Mouse (Mus musculus): ENCODE results near the gene Itgb2l. TPM values are rescaled to one million over a fixed set of nuclear protein-coding genes. Genes with fewer than 3 reads are reported as not detected.

The Itgb2l gene
- polyA plus RNA-seq, 1 experiment from 2014 or later = not detected

DNA sequence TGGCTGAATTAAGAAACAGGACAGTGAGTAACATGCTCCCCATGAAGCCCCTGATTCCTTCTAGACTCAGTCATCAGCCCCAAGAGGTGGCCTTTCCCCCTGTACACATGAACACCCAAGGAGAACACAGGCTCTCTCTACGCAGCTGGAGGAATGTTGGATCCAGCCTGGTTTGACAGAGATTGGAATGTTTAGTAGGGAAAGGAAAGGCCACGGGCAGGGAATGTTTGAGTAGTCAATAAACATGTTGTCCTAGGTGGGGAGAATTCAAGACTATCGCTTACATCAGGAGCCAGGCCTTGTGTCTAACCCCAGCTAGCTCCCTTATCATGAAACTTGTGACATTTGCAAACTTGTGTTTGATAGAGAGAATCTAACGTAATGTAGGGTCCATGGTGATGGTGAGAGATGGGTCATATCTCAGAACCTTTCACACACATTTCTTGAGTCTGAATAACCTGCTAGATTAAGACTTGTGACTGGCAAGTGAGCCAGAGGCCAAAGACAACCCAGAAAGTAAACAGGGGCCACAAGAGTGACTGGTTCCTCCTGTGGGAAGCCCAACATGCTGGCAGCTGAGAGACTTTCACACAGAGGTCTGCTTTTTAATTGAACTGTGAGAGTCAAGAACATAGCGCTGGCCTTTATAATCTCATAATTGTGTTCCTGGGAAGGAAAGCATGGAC is 60.8 kb downstream of the Itgb2l start:
- Histone ChIP-seq H3K4me2 (no peak overlapping the region), H3K4me3 (no peak overlapping the region), H3K4me1 (no peaks in the 10 kb centered on the region), H3K27me3 (replicated peaks) (no peaks in the 10 kb centered on the region), H3K36me3 (replicated peaks) (no peaks in the 10 kb centered on the region), H3K9ac (no peak overlapping the region), H3K9me3 (no peaks in the 10 kb centered on the region), H3K27ac (no peak overlapping the region)
- no peak for ATAC-seq (replicated peaks)
- WGBS = 90% methylated on average over 5 of the region's 5 CpGs

DNA sequence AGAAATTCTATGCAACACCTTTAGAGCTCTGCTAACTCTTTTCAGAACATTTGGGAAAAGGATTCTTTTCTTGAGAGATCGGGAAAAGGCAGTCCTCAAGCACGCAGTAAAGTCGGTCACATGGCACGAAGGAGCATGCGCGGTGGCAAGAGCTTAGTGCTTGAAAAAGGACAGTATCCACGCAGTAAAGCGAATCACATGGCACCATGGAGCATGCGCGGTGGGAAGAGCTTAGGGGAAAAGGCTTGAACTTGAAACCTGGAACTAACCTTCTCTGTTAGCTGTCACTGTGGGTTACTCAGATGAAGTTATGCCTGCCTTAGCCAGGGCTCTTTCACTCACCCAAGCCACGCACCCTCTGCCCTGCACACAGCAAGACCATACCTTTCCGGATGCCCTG is 62.0 kb downstream of the Itgb2l start:
- H3K9me3 ChIP-seq = no peaks in the 10 kb centered on the region
- no peak for ATAC-seq (replicated peaks)
- H3K36me3 ChIP-seq (replicated peaks) = no peaks in the 10 kb centered on the region
- H3K4me2 ChIP-seq = no peak overlapping the region
- H3K27me3 ChIP-seq (replicated peaks) = no peaks in the 10 kb centered on the region
- 92% methylated on average over 12 of the region's 12 CpGs for WGBS
- H3K27ac ChIP-seq = no peak overlapping the region
- H3K4me3 ChIP-seq = no peak overlapping the region
- no peaks in the 10 kb centered on the region for H3K4me1 ChIP-seq
- no peak overlapping the region for H3K9ac ChIP-seq

DNA sequence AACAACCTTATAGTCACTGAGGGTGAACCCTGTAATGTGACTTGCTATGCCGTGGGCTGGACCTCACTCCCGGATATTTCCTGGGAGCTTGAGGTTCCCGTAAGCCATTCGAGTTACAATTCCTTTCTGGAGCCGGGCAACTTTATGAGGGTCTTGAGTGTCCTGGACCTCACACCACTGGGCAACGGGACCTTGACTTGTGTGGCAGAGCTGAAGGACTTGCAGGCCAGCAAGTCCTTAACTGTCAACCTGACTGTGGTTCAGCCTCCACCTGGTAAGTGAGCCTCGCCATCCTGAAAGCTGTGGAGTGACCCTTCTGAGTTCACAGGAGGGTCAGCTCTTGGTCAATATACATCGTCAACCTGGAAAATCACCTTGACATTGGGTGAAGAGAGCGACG is 65.3 kb downstream of the Itgb2l start:
- H3K9me3 ChIP-seq = no peaks in the 10 kb centered on the region
- no peak overlapping the region for H3K27ac ChIP-seq
- WGBS = 93% methylated on average over 10 of the region's 10 CpGs
- no peak overlapping the region for H3K4me2 ChIP-seq
- H3K27me3 ChIP-seq (replicated peaks) = no peaks in the 10 kb centered on the region
- no peaks in the 10 kb centered on the region for H3K4me1 ChIP-seq
- H3K36me3 ChIP-seq (replicated peaks) = no peaks in the 10 kb centered on the region
- no peak overlapping the region for H3K9ac ChIP-seq
- ATAC-seq (replicated peaks) = no peak
- no peak overlapping the region for H3K4me3 ChIP-seq

DNA sequence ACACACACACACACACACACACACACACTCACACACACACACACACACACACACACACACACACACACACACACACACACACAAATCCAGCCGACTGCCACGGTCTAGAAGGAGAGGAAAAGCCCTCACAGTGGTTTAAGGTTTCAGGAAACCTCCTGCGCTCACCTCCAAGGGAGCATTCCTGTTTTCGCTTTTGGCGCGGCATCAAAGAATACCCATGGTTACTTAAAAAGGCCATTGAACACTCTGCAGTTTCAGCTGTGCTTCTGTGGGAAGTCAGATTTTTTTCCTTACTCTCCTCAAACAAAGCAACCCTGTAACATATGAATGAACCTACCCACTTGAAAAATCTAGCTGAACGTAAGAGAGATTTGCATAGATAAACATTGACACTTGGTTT is 67.1 kb downstream of the Itgb2l start:
- ATAC-seq (replicated peaks) = no peak
- Histone ChIP-seq H3K4me2 (no peak overlapping the region), H3K9ac (no peak overlapping the region), H3K27me3 (replicated peaks) (no peaks in the 10 kb centered on the region), H3K4me1 (no peaks in the 10 kb centered on the region), H3K9me3 (no peaks in the 10 kb centered on the region), H3K27ac (no peak overlapping the region), H3K36me3 (replicated peaks) (no peaks in the 10 kb centered on the region), H3K4me3 (no peak overlapping the region)
- WGBS = 18% methylated on average over 7 of the region's 7 CpGs

DNA sequence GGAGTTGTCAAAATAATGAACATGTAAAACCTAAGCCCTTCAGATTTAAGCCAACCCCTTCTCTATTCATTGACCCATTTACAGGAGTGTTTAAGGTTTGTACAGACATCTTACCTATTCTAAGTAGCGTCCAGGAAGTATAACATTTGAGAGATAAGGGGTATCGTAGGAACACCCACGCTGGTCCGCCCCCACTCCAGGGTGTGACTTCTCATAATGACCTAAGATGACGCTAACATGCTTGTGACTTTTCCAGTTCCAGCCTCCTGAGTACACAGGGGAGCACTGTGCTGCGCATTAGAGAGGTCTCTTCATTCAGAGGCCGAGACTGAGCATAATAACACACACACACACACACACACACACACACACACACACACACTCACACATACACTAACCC is 67.9 kb downstream of the Itgb2l start:
- Histone ChIP-seq H3K27ac (no peak overlapping the region), H3K4me2 (no peak overlapping the region), H3K27me3 (replicated peaks) (no peaks in the 10 kb centered on the region), H3K9ac (no peak overlapping the region), H3K36me3 (replicated peaks) (no peaks in the 10 kb centered on the region), H3K9me3 (no peaks in the 10 kb centered on the region), H3K4me1 (no peaks in the 10 kb centered on the region), H3K4me3 (no peak overlapping the region)
- 90% methylated on average over 7 of the region's 7 CpGs for WGBS
- no peak for ATAC-seq (replicated peaks)

DNA sequence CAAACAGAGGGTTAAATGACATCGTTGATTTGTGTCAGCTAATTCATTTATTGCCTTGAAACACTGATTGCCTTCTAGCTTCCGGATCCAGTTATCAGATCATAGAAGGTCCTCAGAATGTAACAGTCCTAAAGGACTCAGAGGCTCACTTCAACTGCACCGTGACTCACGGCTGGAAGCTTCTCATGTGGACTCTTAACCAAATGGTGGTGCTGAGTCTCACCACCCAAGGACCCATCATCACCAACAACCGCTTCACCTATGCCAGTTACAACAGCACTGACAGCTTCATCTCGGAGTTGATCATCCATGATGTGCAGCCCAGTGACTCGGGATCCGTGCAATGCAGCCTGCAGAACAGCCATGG is 70.7 kb downstream of the Itgb2l start:
- Histone ChIP-seq H3K4me2 (no peak overlapping the region), H3K4me1 (no peaks in the 10 kb centered on the region), H3K9ac (no peak overlapping the region), H3K27ac (no peak overlapping the region), H3K9me3 (no peaks in the 10 kb centered on the region), H3K4me3 (no peak overlapping the region), H3K27me3 (replicated peaks) (no peaks in the 10 kb centered on the region), H3K36me3 (replicated peaks) (no peaks in the 10 kb centered on the region)
- 85% methylated on average over 8 of the region's 8 CpGs for WGBS
- ATAC-seq (replicated peaks) = no peak

Other genes with a start within 250 kb of the Itgb2l start
- 1.7 TPM in 2 replicates for gene Sh3bgr, start 243.2 kb downstream of the Itgb2l start, polyA plus RNA-seq (2015; fragmentation: Nextera tagmentation; extraction: Ambion mirVana)
- gene B3galt5, start 207.8 kb downstream of the Itgb2l start, polyA plus RNA-seq (2015; fragmentation: Nextera tagmentation; extraction: Ambion mirVana) = 3.1 and 3.4 TPM in 2 replicates
- gene Pcp4, start 24.0 kb upstream of the Itgb2l start, polyA plus RNA-seq (2015; fragmentation: Nextera tagmentation; extraction: Ambion mirVana) = 386 and 419 TPM in 2 replicates

Data from midbrain, embryonic 15.5 days (tissue).